Mouse (Mus musculus) heart, postnatal 0 days (tissue): ENCODE results near the gene Scn11a.

Experiments
- CTCF ChIP-seq: IDR thresholded peaks from 2 replicates; pipeline ENCODE4 v1.5.1; 2016; ENCODE audit warnings: antibody characterized with exemption, control low read depth, low read depth
- EP300 ChIP-seq: IDR thresholded peaks from 2 replicates; pipeline ENCODE4 v1.6.1; 2016; ENCODE audit warnings: antibody characterized with exemption, low read depth

GRCm38 (mm10) chr9:119825297-119825696 lies at the start of gene Scn11a:
- TF ChIP-seq CTCF (no peak), EP300 (no peak)
